Mouse (Mus musculus) heart, adult 2 months (tissue): ENCODE measurements around the gene Olfr1330. TPM values are rescaled to one million over a fixed set of nuclear protein-coding genes. Genes with fewer than 3 reads are reported as not detected.

Experiments used
- DNase-seq, 2 experiments: peaks; one replicate each; pipeline ENCODE4 v3.0.0; 2021
- H3K27ac ChIP-seq: fragments of 200-600 bp; 2 replicates; pipeline ENCODE4 v1.8.1; 2022
- H3K27me3 ChIP-seq: fragments of 200-500 bp; 2 replicates; pipeline ENCODE4 v1.6.1; 2012; ENCODE audit warnings: mild to moderate bottlenecking, low read length, inconsistent platforms, mixed read lengths; ENCODE audit not compliant: control insufficient read depth, insufficient read depth
- H3K36me3 ChIP-seq: fragments of 200-500 bp; 2 replicates; pipeline ENCODE4 v1.6.1; 2012; ENCODE audit warnings: low read length, inconsistent platforms; ENCODE audit not compliant: control insufficient read depth, insufficient read depth
- H3K4me1 ChIP-seq: fragments of 200-500 bp; 2 replicates; pipeline ENCODE4 v1.6.1; 2011; ENCODE audit warnings: low read length; ENCODE audit not compliant: control insufficient read depth, insufficient read depth
- H3K4me3 ChIP-seq: fragments of 200-600 bp; 2 replicates; pipeline ENCODE4 v1.8.1; 2022
- H3K79me2 ChIP-seq: fragments of 200-500 bp; replicated peaks from 2 replicates; pipeline ENCODE4 v1.6.1; 2012; ENCODE audit warnings: mild to moderate bottlenecking, inconsistent platforms, low read length, moderate library complexity, mixed read lengths; ENCODE audit not compliant: control insufficient read depth, insufficient read depth
- H3K9ac ChIP-seq: fragments of 200-500 bp; 2 replicates; pipeline ENCODE4 v1.6.1; 2012; ENCODE audit warnings: low read depth, mild to moderate bottlenecking, control low read depth, inconsistent platforms, low read length, mixed read lengths
- CTCF ChIP-seq: fragments of 200-600 bp; IDR thresholded peaks from 2 replicates; pipeline ENCODE4 v1.8.1; 2022; ENCODE audit warnings: antibody characterized with exemption, mild to moderate bottlenecking, moderate library complexity
- EP300 ChIP-seq: fragments of 200-500 bp; IDR thresholded peaks from 2 replicates; pipeline ENCODE4 v1.6.1; 2011; ENCODE audit warnings: low read depth, low read length, control low read depth; ENCODE audit not compliant: insufficient read depth
- POLR2A ChIP-seq: fragments of 200-500 bp; IDR thresholded peaks from 2 replicates; pipeline ENCODE4 v1.6.1; 2011; ENCODE audit warnings: mild to moderate bottlenecking, low read depth, low read length, control low read depth; ENCODE audit not compliant: insufficient read depth
- WGBS: fragments of 180-500 bp; shearing (Covaris S2); methylation state at CpG from one replicate; pipeline ENCODE4 v1.1.7; 2018; 5-methylcytosine and 5-hydroxymethylcytosine counted together
- intact Hi-C: fragments of 180-260 bp; cut with DNase I; formaldehyde crosslinking; loops from one replicate; pipeline ENCODE4 v1.15.1; 2025
- polyA plus RNA-seq: library from polyadenylated mRNA; depleted of rRNA; stranded (reverse); fragments of >200 nt; gene quantifications from 2 replicates; pipeline ENCODE4 v1.2.3, GENCODE M21; 2012; rRNA removed
- total RNA-seq, 2 experiments: library from RNA; stranded (reverse); gene quantifications; 2 replicates each; pipeline ENCODE4 v1.2.3; 2021

Olfr1330 gene
- total and polyA plus RNA-seq, 3 experiments: not detected

DNA sequence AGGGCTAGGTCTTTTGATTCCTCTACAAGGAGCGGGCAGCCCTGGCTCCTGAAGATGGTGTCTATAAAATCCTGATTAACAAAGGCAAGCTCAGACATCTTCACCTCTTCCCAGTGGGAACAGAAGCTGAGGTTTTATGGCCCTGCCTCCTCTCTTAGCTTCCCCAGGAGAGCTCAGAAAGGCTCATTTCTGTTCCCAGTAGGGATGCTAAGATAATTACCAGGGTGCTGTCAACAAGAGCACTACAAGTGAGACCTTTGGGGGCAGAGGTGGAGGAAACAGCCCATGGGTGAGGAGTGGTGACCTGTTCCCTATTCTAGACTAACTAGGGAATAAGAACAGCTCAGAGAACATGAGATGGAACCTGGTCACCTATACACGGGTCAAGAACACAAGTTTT is 50.1 kb downstream of the Olfr1330 start, which contains the start of gene Olfr1328:
Gene Olfr1328, minus strand, starts transcription at position 101 of the 400 bp plus-strand sequence.
- H3K4me1 ChIP-seq: no peaks in the 10 kb centered on the region
- no peaks in the 10 kb centered on the region for H3K79me2 ChIP-seq
- no peaks in the 10 kb centered on the region for H3K36me3 ChIP-seq
- intact Hi-C loops: no loop called here
- no peak for TF ChIP-seq EP300
- no peak for TF ChIP-seq CTCF
- no peak for TF ChIP-seq POLR2A
- H3K27me3 ChIP-seq: no peaks in the 10 kb centered on the region
- H3K4me3 ChIP-seq: no peak within 1 kb of the TSS
- no peak within 1 kb of the TSS for H3K9ac ChIP-seq
- WGBS: 67% methylated on average over 2 of the region's 2 CpGs
- H3K27ac ChIP-seq: no peak within 1 kb of the TSS
- DNase-seq: no peak

Other genes starting within 250 kb of the Olfr1330 start
- not detected for gene Olfr62, start 229.6 kb upstream of the Olfr1330 start, total RNA-seq
- gene Olfr62, start 229.6 kb upstream of the Olfr1330 start, polyA plus RNA-seq: not detected in 2 replicates
- not detected for gene Olfr1342, start 195.8 kb upstream of the Olfr1330 start, total RNA-seq
- not detected in 2 replicates for gene Olfr1342, start 195.8 kb upstream of the Olfr1330 start, polyA plus RNA-seq
- gene Olfr1341, start 185.1 kb upstream of the Olfr1330 start, total RNA-seq: not detected
- gene Olfr1341, start 185.1 kb upstream of the Olfr1330 start, polyA plus RNA-seq: not detected in 2 replicates
- not detected for gene Olfr1340, start 168.5 kb upstream of the Olfr1330 start, total RNA-seq
- gene Olfr1340, start 168.5 kb upstream of the Olfr1330 start, polyA plus RNA-seq: not detected in 2 replicates
- gene Olfr1339, start 156.4 kb upstream of the Olfr1330 start, total RNA-seq: not detected
- not detected in 2 replicates for gene Olfr1339, start 156.4 kb upstream of the Olfr1330 start, polyA plus RNA-seq
- not detected for gene Olfr1338, start 129.9 kb upstream of the Olfr1330 start, total RNA-seq
- gene Olfr1338, start 129.9 kb upstream of the Olfr1330 start, polyA plus RNA-seq: not detected in 2 replicates
- not detected for gene Olfr1337, start 106.0 kb upstream of the Olfr1330 start, total RNA-seq
- gene Olfr1337, start 106.0 kb upstream of the Olfr1330 start, polyA plus RNA-seq: not detected in 2 replicates
- gene Olfr1335, start 78.7 kb upstream of the Olfr1330 start, total RNA-seq: not detected
- not detected in 2 replicates for gene Olfr1335, start 78.7 kb upstream of the Olfr1330 start, polyA plus RNA-seq
- gene Olfr1333, start 52.3 kb upstream of the Olfr1330 start, total RNA-seq: not detected
- not detected in 2 replicates for gene Olfr1333, start 52.3 kb upstream of the Olfr1330 start, polyA plus RNA-seq
- gene Olfr1331, start 23.9 kb upstream of the Olfr1330 start, total RNA-seq: not detected
- gene Olfr1331, start 23.9 kb upstream of the Olfr1330 start, polyA plus RNA-seq: not detected in 2 replicates
- gene Olfr1329, start 28.9 kb downstream of the Olfr1330 start, total RNA-seq: not detected
- not detected in 2 replicates for gene Olfr1329, start 28.9 kb downstream of the Olfr1330 start, polyA plus RNA-seq
- gene Olfr1328, start 50.0 kb downstream of the Olfr1330 start, total RNA-seq: not detected
- not detected in 2 replicates for gene Olfr1328, start 50.0 kb downstream of the Olfr1330 start, polyA plus RNA-seq
- gene Lao1, start 73.0 kb downstream of the Olfr1330 start, total RNA-seq: under 1 TPM; 0.20 to 0.42 TPM
- not detected in 2 replicates for gene Lao1, start 73.0 kb downstream of the Olfr1330 start, polyA plus RNA-seq
- gene Slc2a1, start 220.1 kb downstream of the Olfr1330 start, total RNA-seq: 10 to 100 TPM in 1 of 2 experiments, 1 to 10 TPM in 1; 8.9 to 18.9 TPM
- 16.6 and 18.1 TPM in 2 replicates for gene Slc2a1, start 220.1 kb downstream of the Olfr1330 start, polyA plus RNA-seq